Mouse (Mus musculus) neutrophil, adult 83 days (primary cell): ENCODE measurements around the gene Spesp1. TPM values are rescaled to one million over a fixed set of nuclear protein-coding genes. Genes with fewer than 3 reads are reported as not detected.

Experiments
- total RNA-seq, 2 experiments: library from RNA; stranded (reverse); gene quantifications; one replicate each; pipeline ENCODE4 v1.2.4; 2023

Spesp1 gene
- not detected for total RNA-seq

DNA sequence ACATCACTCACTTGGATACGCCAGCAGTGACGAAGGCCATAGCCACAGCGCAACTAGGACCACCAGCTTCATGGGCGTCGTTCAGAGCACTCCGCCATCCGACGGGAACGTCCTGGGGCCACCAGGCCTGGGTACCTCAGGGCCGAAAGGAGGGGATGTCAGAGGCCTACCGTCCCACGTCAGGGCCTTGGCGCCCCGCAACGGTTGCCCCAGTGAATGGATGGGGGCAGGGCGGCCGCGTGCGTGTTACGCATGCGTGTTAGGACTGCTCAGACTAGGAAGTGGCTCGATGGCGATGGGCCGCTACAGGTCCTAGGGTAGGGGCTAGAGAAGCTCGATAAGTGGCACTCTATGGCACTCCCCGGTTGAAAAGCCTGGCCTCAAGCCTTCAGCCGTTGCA is at the start of gene Spesp1:
Spesp1 (minus strand) TSS at position 218 of the 400 bp plus-strand sequence.

Other genes starting within 250 kb of the Spesp1 start
- gene Glce, start 159.6 kb downstream of the Spesp1 start, total RNA-seq, result 1 to 10 TPM; 5.3 to 6.0 TPM
- 100 to 1,000 TPM; 321 to 330 TPM for gene Anp32a, start 59.1 kb upstream of the Spesp1 start, total RNA-seq